Mouse (Mus musculus) liver, adult 2 months (tissue): ENCODE measurements around the gene Sh3gl2. TPM values are rescaled to one million over a fixed set of nuclear protein-coding genes. Genes with fewer than 3 reads are reported as not detected.

Experiments used
- DNase-seq: peaks from one replicate; pipeline ENCODE4 v3.0.0-alpha.2; 2011; ENCODE audit warnings: low read depth, low spot score; ENCODE audit errors: extremely low read depth
- H3K27ac ChIP-seq: fragments of 200-500 bp; replicated peaks from 2 replicates; pipeline ENCODE4 v1.5.1; 2012; ENCODE audit warnings: low read depth, mild to moderate bottlenecking, control low read depth, inconsistent platforms, low read length; ENCODE audit not compliant: insufficient read depth
- H3K27me3 ChIP-seq: fragments of 200-500 bp; 2 replicates; pipeline ENCODE4 v1.6.1; 2012; ENCODE audit warnings: mild to moderate bottlenecking, moderate library complexity, low read length, inconsistent platforms; ENCODE audit not compliant: control insufficient read depth, insufficient read depth
- H3K36me3 ChIP-seq: fragments of 200-500 bp; 2 replicates; pipeline ENCODE4 v1.6.1; 2012; ENCODE audit warnings: low read length, inconsistent platforms; ENCODE audit not compliant: control insufficient read depth, insufficient read depth
- H3K4me1 ChIP-seq: fragments of 200-500 bp; 2 replicates; pipeline ENCODE4 v1.6.1; 2011; ENCODE audit warnings: low read length; ENCODE audit not compliant: control insufficient read depth, insufficient read depth
- H3K4me3 ChIP-seq: fragments of 200-500 bp; 2 replicates; pipeline ENCODE4 v1.5.1; 2011; ENCODE audit warnings: low read depth, mild to moderate bottlenecking, control low read depth, low read length, moderate library complexity; ENCODE audit not compliant: insufficient read depth
- H3K79me2 ChIP-seq: fragments of 200-500 bp; 2 replicates; pipeline ENCODE4 v1.6.1; 2012; ENCODE audit warnings: inconsistent platforms, mild to moderate bottlenecking, low read length, moderate library complexity; ENCODE audit not compliant: control insufficient read depth, insufficient read depth
- H3K9ac ChIP-seq: fragments of 200-500 bp; 2 replicates; pipeline ENCODE4 v1.6.1; 2012; ENCODE audit warnings: low read depth, mild to moderate bottlenecking, control low read depth, inconsistent platforms, low read length
- CTCF ChIP-seq: fragments of 200-500 bp; IDR thresholded peaks from 2 replicates; pipeline ENCODE4 v1.5.1; 2011; ENCODE audit warnings: low read depth, low read length, control low read depth
- POLR2A ChIP-seq: fragments of 200-500 bp; IDR thresholded peaks from 2 replicates; pipeline ENCODE4 v1.6.1; 2011; ENCODE audit warnings: low read length, control low read depth; ENCODE audit not compliant: insufficient read depth; ENCODE audit errors: extremely low read depth
- WGBS: fragments of 180-500 bp; shearing (Covaris S2); methylation state at CpG from one replicate; pipeline ENCODE4 v1.1.7; 2018; 5-methylcytosine and 5-hydroxymethylcytosine counted together
- polyA plus RNA-seq: library from polyadenylated mRNA; depleted of rRNA; stranded (reverse); fragments of >200 nt; gene quantifications from 2 replicates; pipeline ENCODE4 v1.2.3, GENCODE M21; 2012
- total RNA-seq: library from RNA; depleted of rRNA; stranded (reverse); fragments of >200 nt; gene quantifications from 2 replicates; pipeline ENCODE4 v1.2.3, GENCODE M21; 2014

Sh3gl2 gene
- total and polyA plus RNA-seq, 2 experiments, result 0.09 TPM; not detected in 1

- H3K4me1 ChIP-seq, result no peaks in the 10 kb centered on the region
- no peak for TF ChIP-seq CTCF
- no peak for TF ChIP-seq POLR2A
- no peak overlapping the region for H3K9ac ChIP-seq
- H3K27me3 ChIP-seq, result no peaks in the 10 kb centered on the region
- H3K4me3 ChIP-seq, result no peak overlapping the region
- H3K79me2 ChIP-seq, result no peaks in the 10 kb centered on the region
- H3K27ac ChIP-seq, result no peak overlapping the region
- 89% methylated on average over 5 of the region's 5 CpGs for WGBS
- no peaks in the 10 kb centered on the region for H3K36me3 ChIP-seq
- no peak for DNase-seq
Measured at GRCm38 (mm10) chr4:85339126-85339525, 134.2 kb downstream of the Sh3gl2 start.

- no peaks in the 10 kb centered on the region for H3K27me3 ChIP-seq
- H3K36me3 ChIP-seq, result no peaks in the 10 kb centered on the region
- H3K9ac ChIP-seq, result no peak overlapping the region
- DNase-seq, result no peak
- no peak overlapping the region for H3K27ac ChIP-seq
- 67% methylated on average over 6 of the region's 6 CpGs for WGBS
- H3K4me1 ChIP-seq, result no peaks in the 10 kb centered on the region
- TF ChIP-seq CTCF (no peak), POLR2A (no peak)
- H3K79me2 ChIP-seq, result no peaks in the 10 kb centered on the region
- H3K4me3 ChIP-seq, result no peak overlapping the region
Measured at GRCm38 (mm10) chr4:85340686-85341085, 135.8 kb downstream of the Sh3gl2 start.

- no peaks in the 10 kb centered on the region for H3K4me1 ChIP-seq
- no peak overlapping the region for H3K27ac ChIP-seq
- H3K79me2 ChIP-seq, result no peaks in the 10 kb centered on the region
- no peak for DNase-seq
- 90% methylated on average over 6 of the region's 6 CpGs for whole genome bisulfite sequencing
- TF ChIP-seq POLR2A (no peak), CTCF (no peak)
- no peak overlapping the region for H3K4me3 ChIP-seq
- no peaks in the 10 kb centered on the region for H3K36me3 ChIP-seq
- no peaks in the 10 kb centered on the region for H3K27me3 ChIP-seq
- H3K9ac ChIP-seq, result no peak overlapping the region
Measured at GRCm38 (mm10) chr4:85345911-85346310, 141.0 kb downstream of the Sh3gl2 start.

- WGBS, result 75% methylated on average over 8 of the region's 8 CpGs
- no peak for DNase-seq
- Histone ChIP-seq H3K36me3 (no peaks in the 10 kb centered on the region), H3K4me1 (no peaks in the 10 kb centered on the region), H3K79me2 (no peaks in the 10 kb centered on the region), H3K27ac (no peak overlapping the region), H3K9ac (no peak overlapping the region), H3K27me3 (no peaks in the 10 kb centered on the region), H3K4me3 (no peak overlapping the region)
- TF ChIP-seq CTCF, result no peak
- TF ChIP-seq POLR2A, result no peak
Measured at GRCm38 (mm10) chr4:85348079-85348643, 143.2 kb downstream of the Sh3gl2 start.

- no peak overlapping the region for H3K9ac ChIP-seq
- H3K4me1 ChIP-seq, result no peaks in the 10 kb centered on the region
- 86% methylated on average over 3 of the region's 3 CpGs for WGBS
- no peaks in the 10 kb centered on the region for H3K27me3 ChIP-seq
- no peaks in the 10 kb centered on the region for H3K36me3 ChIP-seq
- H3K79me2 ChIP-seq, result no peaks in the 10 kb centered on the region
- no peak overlapping the region for H3K4me3 ChIP-seq
- no peak overlapping the region for H3K27ac ChIP-seq
- TF ChIP-seq POLR2A, result no peak
- TF ChIP-seq CTCF, result no peak
- DNase-seq, result no peak
Measured at GRCm38 (mm10) chr4:85362661-85363060, 157.7 kb downstream of the Sh3gl2 start.

- H3K27me3 ChIP-seq, result no peaks in the 10 kb centered on the region
- DNase-seq, result no peak
- WGBS, result 86% methylated on average over 4 of the region's 4 CpGs
- H3K36me3 ChIP-seq, result no peaks in the 10 kb centered on the region
- H3K79me2 ChIP-seq, result no peaks in the 10 kb centered on the region
- no peak overlapping the region for H3K27ac ChIP-seq
- TF ChIP-seq CTCF (no peak), POLR2A (no peak)
- H3K4me1 ChIP-seq, result no peaks in the 10 kb centered on the region
- no peak overlapping the region for H3K4me3 ChIP-seq
- no peak overlapping the region for H3K9ac ChIP-seq
Measured at GRCm38 (mm10) chr4:85363205-85363604, 158.3 kb downstream of the Sh3gl2 start.
